9 mouse cellular contexts compared by ENCODE assay signal in genomic region chr1:164744955-164745608, GRCm38 (mm10). TPM values are rescaled to one million over a fixed set of nuclear protein-coding genes. Genes with fewer than 3 reads are reported as not detected.
DNase-seq lines count a peak whose midpoint lies in the region; ATAC-seq and TF ChIP-seq lines count a peak whose summit lies in the region.
"Had no signal": no experiment of that assay in that cellular context is flagged by ENCODE, and none has a peak within 500 bp of the region (broad histone marks: within the 10 kb centered on the region; RNA-seq: fewer than 3 reads in every experiment).

No protein-coding gene starts in this region.

- no peak for DNase-seq in G1E (ENCODE audit: low spot score)
- peak; percentile 35 to 47 for DNase-seq in cerebellum, adult 18-20 months
- DNase-seq in kidney, postnatal 10 days = peak; percentile 33
- no peak for DNase-seq in T-cell, adult 2 months (ENCODE audit: low spot score)
- DNase-seq in frontal cortex, postnatal 14 days (ENCODE audit: low spot score in 2 of 2) = no peak
- no peak for DNase-seq in left cerebral cortex, adult 9 months (ENCODE audit: low spot score in 2 of 2)

- H3K27me3 ChIP-seq in kidney, embryonic 15.5 days = no peaks in the 10 kb centered on the region
- H3K27me3 ChIP-seq in kidney, embryonic 14.5 days (ENCODE audit: control insufficient read depth, insufficient read depth, low read length) = no peaks in the 10 kb centered on the region
- H3K27me3 ChIP-seq in G1E (ENCODE audit: insufficient read depth, low read length) = no peaks in the 10 kb centered on the region
- H3K27me3 ChIP-seq: embryonic facial prominence, embryonic 13.5 days had no signal

- H3K36me3 ChIP-seq in kidney, embryonic 15.5 days = no peaks in the 10 kb centered on the region
- H3K36me3 ChIP-seq in kidney, embryonic 14.5 days (ENCODE audit: control insufficient read depth, insufficient read depth, low read length) = no peaks in the 10 kb centered on the region
- H3K36me3 ChIP-seq in G1E (replicated peaks) = no peaks in the 10 kb centered on the region
- H3K36me3 ChIP-seq: embryonic facial prominence, embryonic 13.5 days had no signal

- no peaks in the 10 kb centered on the region for H3K4me1 ChIP-seq in kidney, embryonic 15.5 days
- H3K4me1 ChIP-seq in kidney, embryonic 14.5 days (ENCODE audit: control insufficient read depth, insufficient read depth, low read length) = no peaks in the 10 kb centered on the region
- no peaks in the 10 kb centered on the region for H3K4me1 ChIP-seq in G1E (ENCODE audit: insufficient read depth, low read depth, low read length)
- H3K4me1 ChIP-seq: embryonic facial prominence, embryonic 13.5 days had no signal

- 0 out of 2 replicates have a peak, but pooled peaks have one; percentile 40 for ATAC-seq in kidney, embryonic 15.5 days (replicated peaks; ENCODE audit: low FRiP score)
- no peak for ATAC-seq in kidney, embryonic 14.5 days (ENCODE audit: low FRiP score, low TSS enrichment)
- peak; percentile 4; the same call in 1 of the 2 replicates for ATAC-seq in G1E (ENCODE audit: extremely low read depth, insufficient number of reproducible peaks, low FRiP score, poor library complexity, severe bottlenecking)

- H3K9ac ChIP-seq in kidney, embryonic 15.5 days = no peak overlapping the region
- no peak overlapping the region for H3K9ac ChIP-seq in kidney, embryonic 14.5 days (ENCODE audit: low read depth, low read length)
- H3K9ac ChIP-seq: embryonic facial prominence, embryonic 13.5 days had no signal

- H3K27ac ChIP-seq in kidney, embryonic 15.5 days = no peak overlapping the region
- no peak overlapping the region for H3K27ac ChIP-seq in kidney, embryonic 14.5 days (ENCODE audit: low read depth, low read length)
- H3K27ac ChIP-seq: embryonic facial prominence, embryonic 13.5 days had no signal

- no peak for TF ChIP-seq CTCF in G1E (IDR thresholded peaks at IDR 0.05; ENCODE audit: low read depth, low read length)

- H3K9me3 ChIP-seq in kidney, embryonic 15.5 days (replicated peaks) = no peaks in the 10 kb centered on the region
- H3K9me3 ChIP-seq in kidney, embryonic 14.5 days (ENCODE audit: control insufficient read depth, low read length) = no peaks in the 10 kb centered on the region
- H3K9me3 ChIP-seq in G1E (replicated peaks) = 0 out of 2 replicates have a peak, but pooled peaks cover 5% of the 10 kb centered on the region
- H3K9me3 ChIP-seq: embryonic facial prominence, embryonic 13.5 days had no signal

- no peak overlapping the region for H3K4me3 ChIP-seq in kidney, embryonic 15.5 days (replicated peaks)
- H3K4me3 ChIP-seq in kidney, embryonic 14.5 days (ENCODE audit: low read length) = no peak overlapping the region
- H3K4me3 ChIP-seq in G1E (ENCODE audit: low read depth, low read length) = no peak overlapping the region
- H3K4me3 ChIP-seq: embryonic facial prominence, embryonic 13.5 days had no signal

- no peak overlapping the region for H3K4me2 ChIP-seq in kidney, embryonic 15.5 days
- no peak overlapping the region for H3K4me2 ChIP-seq in kidney, embryonic 14.5 days (replicated peaks; ENCODE audit: low read depth, low read length)
- H3K4me2 ChIP-seq: embryonic facial prominence, embryonic 13.5 days had no signal

RNA-seq across cellular contexts. Expression of gene Dpt, which starts 51.4 kb away (rescaled TPM):
- polyA plus RNA-seq in kidney, embryonic 15.5 days (2015; fragmentation: Nextera tagmentation; extraction: Ambion mirVana) = 3.9 and 6.0 TPM in 2 replicates
- polyA plus RNA-seq in kidney, embryonic 14.5 days (2014; fragmentation: Nextera tagmentation; extraction: Ambion mirVana) = 0.29 TPM in 1 of 2 replicates, not detected in the other
- total RNA-seq in G1E (2014; fragmentation: Nextera tagmentation) (not detected in 2 replicates), G1E (2017) (not detected in 2 replicates)
- polyA plus RNA-seq in G1E (2012) = not detected in 2 replicates

Comparison
In these comparisons a context has a peak if more than half of its experiments do, and no peak if none do; other contexts are left out.
1. DNase-seq: peak in cerebellum, adult 18-20 months (2 of 2) and kidney, postnatal 10 days (single experiment); none in G1E (single experiment), T-cell, adult 2 months (single experiment), frontal cortex, postnatal 14 days (0 of 2) and left cerebral cortex, adult 9 months (0 of 2).